Mouse (Mus musculus) hematopoietic stem cell, adult 5-6 weeks (primary cell): ENCODE data around the gene Acox3. TPM values are rescaled to one million over a fixed set of nuclear protein-coding genes. Genes with fewer than 3 reads are reported as not detected.

ENCODE experiments used
- ATAC-seq, 2 experiments: fragments of 125-278 bp in 1 of 2; replicated peaks in 1 of 2; 2 replicates each; pipeline ENCODE4 v1.8.0; 2016 to 2017; ENCODE audit warnings: inconsistent platforms in 2 of 2, mild to moderate bottlenecking in 2 of 2, moderate number of reproducible peaks in 2 of 2, low read depth in 1 of 2, moderate TSS enrichment in 1 of 2; ENCODE audit not compliant: low FRiP score in 2 of 2, poor library complexity in 2 of 2, severe bottlenecking in 2 of 2, insufficient read depth in 1 of 2, low TSS enrichment in 1 of 2
- total RNA-seq: library from RNA; stranded (forward); fragments of 172-1452, 232-1000 nt; gene quantifications from 2 replicates; pipeline ENCODE4 v1.2.3, GENCODE M21; 2017

The Acox3 gene
- 16.3 and 24.4 TPM in 2 replicates for total RNA-seq

DNA sequence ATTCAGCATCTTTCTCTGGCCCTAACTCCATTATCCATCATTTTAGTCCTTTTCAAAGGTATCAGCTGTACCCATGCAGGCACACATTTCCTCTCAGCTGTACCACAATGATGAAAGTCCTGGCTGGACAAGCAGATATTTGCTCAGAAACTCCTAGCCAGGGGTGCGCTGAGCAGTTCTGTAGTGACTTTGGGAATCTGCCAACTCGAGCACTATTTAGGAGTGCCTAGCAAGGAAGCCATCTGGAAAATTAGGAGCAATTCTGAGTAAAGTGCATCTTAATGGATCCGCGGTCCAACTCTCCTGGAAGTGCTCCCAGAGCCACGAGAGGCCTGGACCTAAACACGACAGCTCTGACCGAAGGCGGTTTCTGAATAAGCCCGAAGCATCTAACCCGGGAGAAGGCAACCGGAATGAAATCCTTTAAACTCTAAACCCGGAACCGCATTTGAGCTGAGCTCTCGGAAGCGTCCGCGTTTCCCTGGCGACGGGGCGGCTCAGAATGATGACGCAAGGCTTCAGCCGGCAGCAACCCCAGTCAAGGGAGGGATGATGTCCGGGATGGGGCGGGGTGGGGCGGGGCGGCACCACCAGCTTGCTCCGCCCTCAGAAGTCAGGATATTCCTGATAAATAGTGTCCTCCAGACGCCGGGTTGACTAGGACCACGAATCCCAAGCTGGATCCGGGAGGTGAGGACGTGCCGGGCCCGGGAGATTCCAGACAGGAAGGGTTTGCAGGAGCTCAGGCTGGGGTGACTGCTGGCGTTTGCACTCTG lies at the start of gene Acox3:
Gene Acox3, plus strand, starts transcription at position 596 of the 776 bp plus-strand sequence.
- ATAC-seq = peak; percentile 89 to 91

DNA sequence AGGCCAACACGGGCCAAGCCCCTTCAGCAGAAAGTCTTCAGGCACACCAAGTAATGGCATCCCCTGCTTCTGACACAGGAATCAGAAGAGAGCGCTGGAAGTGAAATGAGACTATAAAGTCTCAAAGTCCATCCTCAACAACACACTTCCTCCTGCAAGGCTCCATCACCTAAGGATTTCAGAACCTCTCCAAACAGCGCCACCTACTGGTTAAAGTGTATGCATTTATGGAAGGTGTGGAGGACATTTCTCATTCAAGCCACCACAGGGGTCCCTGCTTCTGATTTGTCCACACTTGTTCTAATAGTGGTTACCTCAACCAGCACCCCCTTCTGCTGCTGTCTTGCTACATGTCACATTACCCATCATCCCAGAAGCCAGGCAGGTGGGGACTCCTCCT lies 46.6 kb upstream of the Acox3 start:
- no peak for ATAC-seq

DNA sequence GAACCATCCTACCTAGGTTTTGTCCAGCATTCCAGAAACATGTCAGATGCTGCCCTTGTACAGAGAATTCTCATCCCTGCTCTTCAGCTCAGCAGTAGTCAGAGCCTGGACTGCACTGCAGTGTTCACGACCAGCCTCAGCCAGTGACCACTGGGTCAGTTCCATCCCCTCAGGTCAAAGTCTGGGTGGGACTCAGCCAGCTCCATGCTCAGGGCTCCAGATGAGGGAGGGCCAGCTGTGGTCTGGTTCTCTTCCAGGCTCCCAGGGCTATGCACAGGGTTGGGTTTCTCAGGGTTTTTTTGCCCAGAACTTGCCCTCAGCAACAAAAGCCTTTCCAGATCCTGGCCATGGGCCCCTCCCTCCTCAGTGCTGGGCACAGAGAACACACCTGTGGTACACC lies 45.4 kb upstream of the Acox3 start:
- no peak for ATAC-seq

DNA sequence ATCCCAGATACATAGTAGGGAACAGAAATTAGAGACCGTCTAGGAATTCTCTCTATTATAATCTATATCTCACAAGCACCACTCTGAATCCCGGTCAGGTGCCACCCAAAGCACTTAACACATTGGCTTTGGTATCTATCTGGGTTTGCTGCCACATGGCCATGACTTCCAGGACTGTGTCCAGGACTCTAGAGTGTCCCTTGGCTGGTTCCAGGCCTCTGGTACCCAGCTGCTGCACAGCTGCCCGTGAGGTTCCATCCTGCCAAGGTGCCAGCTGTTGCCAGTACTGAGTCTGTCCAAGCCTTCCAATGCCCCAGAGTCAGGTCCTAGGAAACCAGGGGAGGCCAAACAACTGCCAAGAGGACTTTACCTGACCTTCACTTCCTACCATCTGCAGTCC lies 44.8 kb upstream of the Acox3 start:
- no peak for ATAC-seq

DNA sequence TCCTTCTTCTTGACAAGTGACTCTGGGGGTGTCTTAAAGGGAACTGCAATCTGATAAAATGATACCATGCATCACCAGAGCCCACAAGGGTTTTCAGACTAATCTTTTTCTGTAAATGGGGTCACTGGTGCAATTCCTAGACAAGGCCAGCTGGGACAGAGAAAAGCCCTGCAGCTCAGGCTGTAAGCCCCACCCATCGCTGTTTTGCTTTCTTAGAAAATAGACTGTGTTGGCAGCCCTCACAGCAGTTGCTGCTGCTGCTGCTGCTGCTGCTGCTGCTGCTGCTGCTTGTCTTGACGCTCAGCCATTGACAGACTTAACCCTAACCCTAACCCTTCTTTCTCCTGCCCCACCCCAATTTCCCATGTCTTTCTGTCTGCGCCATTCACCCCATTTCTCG lies 43.3 kb upstream of the Acox3 start:
- no peak for ATAC-seq

DNA sequence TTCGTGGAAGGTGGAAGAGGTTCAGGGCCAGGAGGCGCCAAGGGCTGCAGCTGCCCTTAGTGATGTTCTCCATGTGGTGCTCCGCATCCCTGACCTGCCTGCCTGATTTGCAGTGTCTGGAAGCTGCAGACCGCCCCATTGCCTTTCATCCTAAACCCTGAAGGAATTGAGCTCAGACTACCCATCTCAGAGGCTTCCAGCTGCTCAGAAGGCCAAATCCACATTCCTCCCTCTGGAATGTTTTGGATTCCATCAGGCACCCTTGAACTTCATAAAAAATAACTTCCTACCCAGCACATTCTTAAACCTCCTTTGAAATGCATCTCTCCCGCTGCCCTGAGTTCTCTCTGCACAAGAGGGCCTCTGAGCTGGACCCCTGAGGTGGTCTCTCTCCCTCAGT lies 42.3 kb upstream of the Acox3 start:
- no peak for ATAC-seq

DNA sequence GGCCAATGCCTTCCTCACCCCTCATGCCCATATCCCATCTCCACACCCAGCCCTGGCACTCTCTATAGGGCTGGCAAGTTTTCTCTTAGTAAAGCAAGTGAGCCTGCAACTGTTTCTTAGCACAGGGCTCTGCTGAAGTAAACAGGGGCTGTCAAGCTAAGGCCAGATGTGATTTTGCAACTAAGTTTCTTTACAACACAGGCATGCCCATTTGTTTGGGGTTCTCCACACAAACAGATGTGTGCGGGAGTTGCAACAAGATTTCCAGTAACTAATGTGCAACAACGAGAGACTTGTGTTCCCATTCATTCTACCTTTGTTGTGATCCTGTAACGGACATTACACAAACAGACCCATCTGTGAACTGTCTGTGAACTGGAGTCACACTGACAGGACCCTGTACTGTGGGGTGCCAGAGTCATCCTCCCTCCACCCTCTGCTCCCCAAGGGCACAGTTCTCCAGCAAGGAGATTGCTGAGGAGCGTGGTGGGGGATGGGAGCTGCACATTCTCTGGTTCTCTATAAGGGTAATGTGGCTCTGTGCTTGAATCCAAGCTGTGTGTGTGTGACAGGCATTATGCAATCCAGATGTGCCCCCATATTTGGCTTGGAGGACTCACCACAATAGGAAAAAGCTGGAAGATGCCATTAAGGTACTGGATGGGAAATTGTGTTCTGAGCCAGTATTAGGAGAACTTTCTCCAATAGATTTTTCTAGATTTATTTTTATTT lies 41.6 kb upstream of the Acox3 start:
- ATAC-seq = no peak

DNA sequence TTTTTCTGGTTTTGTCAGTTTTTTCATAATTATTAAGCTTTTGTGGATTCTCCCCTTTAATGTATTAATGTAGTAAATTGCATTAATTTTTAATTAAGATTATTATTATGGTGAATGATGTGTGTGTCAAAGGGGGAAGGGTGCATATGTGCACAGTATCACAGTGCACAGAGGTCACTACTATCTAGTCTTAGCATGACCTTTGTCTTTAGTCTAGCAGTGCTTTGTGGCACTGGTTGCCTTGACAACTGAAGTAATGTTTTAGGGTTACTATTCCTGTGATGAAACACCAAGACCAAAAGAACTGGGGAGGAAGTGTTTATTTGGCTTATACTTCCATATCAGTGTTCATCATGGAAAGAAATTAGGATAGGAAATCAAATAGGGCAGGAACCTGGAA lies 36.7 kb upstream of the Acox3 start:
- no peak for ATAC-seq

DNA sequence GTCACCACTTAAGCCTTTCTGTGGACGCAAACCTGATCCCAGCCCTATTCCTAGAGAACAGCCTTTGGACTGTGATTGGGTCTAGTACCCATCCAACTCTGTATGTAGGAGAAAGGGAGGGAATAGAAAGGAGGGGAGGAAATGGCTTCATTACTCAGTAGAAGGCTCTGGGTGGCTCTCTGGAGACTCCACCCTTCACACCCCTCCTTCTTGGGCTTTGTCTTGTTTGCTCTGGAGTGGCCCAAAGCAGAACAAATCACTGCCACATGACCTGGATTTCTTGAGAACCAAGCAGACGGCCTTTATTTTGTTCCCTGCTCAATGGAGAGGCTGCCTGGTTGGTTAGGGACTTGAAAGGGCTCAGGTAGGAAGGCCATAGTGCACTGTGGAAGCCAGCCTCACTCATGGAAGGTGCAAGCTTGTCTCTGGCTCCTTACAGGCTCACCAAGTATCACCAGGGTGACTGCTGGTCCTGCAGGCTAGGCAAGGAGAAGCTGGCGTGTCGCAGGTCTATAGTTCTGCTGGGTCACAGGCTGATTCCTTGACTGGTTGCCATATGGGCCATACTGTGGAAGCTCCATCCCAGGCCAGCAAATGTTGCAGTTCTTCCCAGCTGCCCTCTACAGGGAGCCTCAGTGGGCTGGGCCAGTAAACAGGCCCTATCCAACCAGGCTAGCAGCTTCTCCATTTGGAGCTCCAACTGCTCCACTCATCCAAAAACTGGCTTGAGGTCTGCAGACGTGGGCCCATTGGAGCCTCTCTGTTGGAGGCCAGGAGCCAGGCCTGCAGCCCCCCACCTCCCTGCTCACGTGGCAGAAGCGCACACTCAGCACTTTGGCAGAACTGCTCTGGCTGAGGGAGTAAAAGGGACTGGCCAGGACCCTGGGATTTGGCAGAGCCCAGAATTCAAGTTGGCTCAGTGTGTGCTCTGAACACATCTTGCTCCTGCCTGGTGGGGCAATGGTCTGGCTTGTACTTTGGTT lies 30.7 kb upstream of the Acox3 start:
- no peak for ATAC-seq

DNA sequence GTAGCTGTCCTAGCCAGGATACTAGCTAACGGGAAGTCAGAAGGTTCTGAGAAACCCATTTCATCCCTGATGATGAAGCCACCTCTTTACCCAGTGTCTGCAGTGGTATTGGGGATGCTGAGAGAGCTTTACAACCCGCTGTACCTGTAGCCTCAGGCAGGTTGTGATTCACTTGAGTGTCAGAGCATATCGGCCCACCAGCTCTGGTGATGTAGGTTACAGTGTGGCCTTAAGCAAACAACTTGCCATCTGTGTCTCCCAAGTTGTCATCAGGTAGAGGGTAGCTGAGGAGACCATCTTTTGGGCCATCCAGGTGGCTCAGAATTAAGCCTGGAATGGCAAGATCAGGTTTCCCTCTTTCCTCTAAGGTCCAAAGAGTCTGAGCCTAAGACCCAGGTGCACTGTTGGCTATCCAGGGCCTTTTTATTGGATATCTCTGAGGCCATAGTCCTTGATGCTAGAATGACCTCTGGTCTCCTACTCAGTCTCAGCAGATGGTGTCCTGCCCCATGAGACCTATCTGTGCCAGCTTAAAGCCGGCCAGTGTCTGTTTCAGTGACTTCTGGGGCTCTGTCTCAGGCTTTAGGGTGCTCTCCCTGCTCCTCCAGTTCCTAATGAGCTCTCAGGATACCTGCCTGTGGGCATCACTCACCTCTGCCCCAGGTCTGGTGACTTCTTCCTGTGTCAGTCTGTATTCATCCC lies 29.9 kb upstream of the Acox3 start:
- ATAC-seq = no peak

DNA sequence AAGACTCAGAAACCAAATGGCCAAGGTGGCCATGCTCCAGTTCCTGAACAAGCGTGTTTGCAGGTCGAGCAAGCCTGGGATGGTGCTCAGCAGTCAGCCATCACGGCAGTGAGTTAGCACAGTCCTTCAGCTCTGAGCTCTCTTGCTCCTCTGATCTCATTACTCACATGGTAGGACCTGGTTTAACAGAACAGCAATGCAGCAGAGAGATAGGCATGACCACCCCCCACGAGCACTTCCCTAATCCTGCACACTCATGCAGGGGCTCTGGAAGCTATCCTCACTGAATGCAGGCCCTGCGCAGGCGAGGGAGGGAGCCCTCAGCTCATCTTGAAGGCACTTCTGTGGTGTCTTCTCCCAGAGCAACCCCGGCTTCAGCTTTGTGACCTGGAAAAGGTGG lies 26.4 kb upstream of the Acox3 start:
- no peak for ATAC-seq

DNA sequence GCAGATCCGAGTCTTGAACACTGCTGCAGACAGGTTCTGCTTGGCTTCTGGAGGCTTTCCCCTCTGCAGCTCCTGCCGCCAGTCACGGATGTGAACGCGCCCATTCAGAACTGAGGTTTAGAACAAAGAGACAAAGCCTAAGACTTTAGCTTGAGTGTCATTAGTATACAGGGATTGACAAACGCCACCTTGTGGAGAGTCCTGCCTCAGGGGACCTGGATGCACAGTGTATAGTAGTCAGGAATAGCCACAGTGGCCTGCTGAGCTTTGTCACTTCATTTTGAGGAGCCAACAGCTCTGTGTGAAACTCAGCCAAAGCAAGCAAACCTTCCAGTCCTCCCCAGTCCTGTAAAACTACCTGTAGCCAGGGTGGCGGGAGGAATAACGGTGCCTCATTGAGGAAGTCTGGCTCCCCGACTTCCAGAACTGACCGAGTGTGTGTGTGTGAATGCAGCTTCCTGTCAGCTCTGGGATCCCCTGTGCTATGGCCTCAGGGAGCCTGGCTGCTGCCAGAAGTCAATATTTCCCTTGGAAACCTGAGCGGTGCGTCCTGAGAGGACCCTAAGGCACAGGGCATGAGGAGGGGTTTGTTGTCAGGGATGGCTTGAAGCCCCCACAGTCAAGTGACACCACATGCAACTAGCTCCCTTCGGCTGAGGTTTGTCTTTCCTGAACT lies 24.8 kb upstream of the Acox3 start:
- no peak for ATAC-seq

DNA sequence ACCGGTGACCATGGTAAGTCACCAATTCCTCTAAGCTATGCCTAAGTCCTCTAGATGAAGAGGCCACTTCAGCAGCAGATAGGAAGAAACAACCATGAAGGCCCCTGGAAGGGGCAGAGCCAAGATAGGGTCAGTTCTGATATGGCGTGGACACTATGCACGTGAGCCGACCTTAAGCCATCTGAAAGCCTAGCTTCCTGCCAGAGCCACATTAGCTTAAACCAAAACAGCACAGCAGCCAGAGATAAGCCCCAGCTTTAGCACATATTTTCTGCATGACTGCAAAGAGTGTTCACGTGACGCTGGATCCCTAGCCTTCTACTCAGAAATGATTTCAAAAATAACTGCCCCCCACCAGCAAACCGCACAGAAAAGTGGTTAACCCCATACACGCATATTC lies 23.4 kb upstream of the Acox3 start:
- ATAC-seq = no peak

DNA sequence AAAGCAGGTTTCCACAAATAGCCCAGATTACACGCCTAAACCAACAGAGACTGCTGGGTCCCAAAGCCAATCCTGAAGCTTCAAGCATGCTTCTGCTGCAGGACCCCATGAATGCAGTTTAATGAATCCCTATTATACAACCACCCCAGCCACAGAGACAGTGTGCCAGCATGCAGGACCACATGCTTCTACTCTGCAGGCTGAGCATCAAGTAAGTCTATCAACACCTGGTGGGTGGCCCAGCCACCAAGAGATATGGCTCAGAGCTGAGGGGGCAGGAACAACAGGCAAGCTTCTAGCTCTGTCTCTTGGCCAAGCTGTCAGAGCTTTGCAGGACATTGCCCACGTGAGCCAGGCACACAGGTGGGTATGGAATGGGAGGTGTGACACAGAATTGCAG lies 20.2 kb upstream of the Acox3 start:
- ATAC-seq = no peak

DNA sequence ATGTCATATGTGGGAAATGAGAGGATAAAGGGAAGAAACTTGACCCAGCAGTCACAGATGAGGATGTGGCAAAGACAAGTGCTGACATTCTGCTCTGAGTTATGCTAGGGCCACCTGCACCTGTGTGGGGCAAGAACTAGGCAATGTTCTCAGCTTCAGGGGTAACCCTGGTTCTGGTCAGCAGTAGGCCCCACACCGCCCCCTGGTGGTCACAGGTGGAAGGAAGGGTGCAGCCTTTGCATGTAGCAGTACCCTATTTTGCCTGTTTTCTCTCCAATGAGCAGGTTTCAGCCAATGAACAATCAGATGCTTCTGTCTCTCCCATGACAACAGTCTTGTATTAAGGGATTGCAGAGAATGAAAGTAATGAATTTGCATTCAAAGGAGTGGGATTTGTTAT lies 19.4 kb upstream of the Acox3 start:
- ATAC-seq = peak; percentile 52 to 64; a peak in 3 of 4 replicates

DNA sequence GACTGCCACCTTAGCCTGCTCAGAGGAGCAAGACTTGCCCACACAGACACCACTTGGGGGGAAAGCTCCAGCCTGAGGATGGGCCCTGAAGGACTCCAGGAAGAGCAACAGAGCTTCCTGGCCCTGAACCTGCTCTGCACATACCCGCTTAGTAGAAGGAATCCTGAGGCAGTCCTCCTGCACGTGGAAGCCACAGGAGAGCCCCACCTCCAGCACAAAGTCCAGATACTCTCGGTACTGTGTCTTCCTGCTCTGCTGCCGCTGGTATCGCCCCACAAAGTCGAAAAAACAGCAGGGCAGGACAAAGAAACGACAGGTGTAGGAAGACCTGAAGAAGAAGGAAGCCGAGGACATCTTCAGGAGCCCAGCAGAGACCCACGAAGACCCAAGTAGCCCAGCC lies 17.6 kb upstream of the Acox3 start:
- no peak for ATAC-seq

DNA sequence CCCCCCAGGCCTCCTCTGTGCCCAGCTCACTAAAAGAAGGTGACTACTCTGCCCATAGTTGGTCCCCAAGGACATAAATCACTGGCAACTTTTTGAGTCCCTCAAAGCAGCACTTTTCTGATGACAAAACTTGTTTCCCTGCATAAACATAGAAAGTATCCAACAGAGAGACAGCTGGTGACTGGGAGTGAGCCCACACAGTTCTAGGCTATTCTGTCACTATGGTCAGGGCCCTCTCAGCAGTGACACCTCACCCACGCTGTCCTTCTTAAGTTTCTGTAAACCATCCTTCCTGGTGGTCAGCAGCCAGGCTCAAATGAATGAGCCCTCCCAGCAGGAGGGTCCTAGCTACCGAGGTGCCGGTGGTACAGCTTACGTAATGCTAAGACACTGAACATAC lies 16.2 kb upstream of the Acox3 start:
- ATAC-seq = no peak
